Mouse (Mus musculus) forebrain, embryonic 11.5 days (tissue): ENCODE results near the gene Anks1. TPM values are rescaled to one million over a fixed set of nuclear protein-coding genes. Genes with fewer than 3 reads are reported as not detected.

Experiments used
- ATAC-seq: fragments of 200-750 bp; cut with Nextera tagmentation; replicated peaks from 2 replicates; pipeline ENCODE4 v1.8.0; 2017; ENCODE audit warnings: moderate TSS enrichment; ENCODE audit not compliant: low FRiP score
- DNase-seq: peaks from one replicate; pipeline ENCODE4 v3.0.0-alpha.2; 2017; ENCODE audit warnings: low spot score
- H3K27ac ChIP-seq: fragments of 300-500 bp; sonication (generic); 2 replicates; pipeline ENCODE4 v1.5.1; 2014; ENCODE audit warnings: low read depth, low read length
- H3K27me3 ChIP-seq: fragments of 300-500 bp; sonication (generic); 2 replicates; pipeline ENCODE4 v1.6.1; 2014; ENCODE audit warnings: mild to moderate bottlenecking, low read length, mixed read lengths; ENCODE audit not compliant: control insufficient read depth, insufficient read depth
- H3K36me3 ChIP-seq: fragments of 300-500 bp; sonication (generic); 2 replicates; pipeline ENCODE4 v1.6.1; 2014; ENCODE audit warnings: mild to moderate bottlenecking, low read length, moderate library complexity, mixed read lengths; ENCODE audit not compliant: control insufficient read depth, insufficient read depth
- H3K4me1 ChIP-seq: fragments of 300-500 bp; sonication (generic); replicated peaks from 2 replicates; pipeline ENCODE4 v1.6.1; 2014; ENCODE audit warnings: low read length, mixed read lengths; ENCODE audit not compliant: control insufficient read depth, insufficient read depth
- H3K4me2 ChIP-seq: fragments of 300-500 bp; sonication (generic); 2 replicates; pipeline ENCODE4 v1.6.1; 2014; ENCODE audit warnings: low read depth, mild to moderate bottlenecking, low read length, moderate library complexity, mixed read lengths; ENCODE audit not compliant: severe bottlenecking
- H3K4me3 ChIP-seq: fragments of 300-500 bp; sonication (generic); 2 replicates; pipeline ENCODE4 v1.5.1; 2014; ENCODE audit warnings: low read depth, low read length
- H3K9ac ChIP-seq: fragments of 300-500 bp; sonication (generic); 2 replicates; pipeline ENCODE4 v1.6.1; 2014; ENCODE audit warnings: low read length
- H3K9me3 ChIP-seq: fragments of 300-500 bp; sonication (generic); 2 replicates; pipeline ENCODE4 v1.6.1; 2016; ENCODE audit warnings: low read length, mixed read lengths; ENCODE audit not compliant: control insufficient read depth
- WGBS: fragments of 180-500 bp; shearing (Covaris S2); extraction: QIAGEN DNeasy Blood & Tissue Kit; methylation state at CpG from one replicate; pipeline ENCODE4 v1.1.7; 2014; 5-methylcytosine and 5-hydroxymethylcytosine counted together
- polyA plus RNA-seq: library from polyadenylated mRNA; unstranded; fragments of >200 nt; fragmentation: Nextera tagmentation; extraction: Ambion mirVana; gene quantifications from 2 replicates; pipeline ENCODE4 v1.2.1, GENCODE M21; 2014

Gene Anks1
- polyA plus RNA-seq, 1 experiment from 2014 or later, result 42.6 TPM

DNA sequence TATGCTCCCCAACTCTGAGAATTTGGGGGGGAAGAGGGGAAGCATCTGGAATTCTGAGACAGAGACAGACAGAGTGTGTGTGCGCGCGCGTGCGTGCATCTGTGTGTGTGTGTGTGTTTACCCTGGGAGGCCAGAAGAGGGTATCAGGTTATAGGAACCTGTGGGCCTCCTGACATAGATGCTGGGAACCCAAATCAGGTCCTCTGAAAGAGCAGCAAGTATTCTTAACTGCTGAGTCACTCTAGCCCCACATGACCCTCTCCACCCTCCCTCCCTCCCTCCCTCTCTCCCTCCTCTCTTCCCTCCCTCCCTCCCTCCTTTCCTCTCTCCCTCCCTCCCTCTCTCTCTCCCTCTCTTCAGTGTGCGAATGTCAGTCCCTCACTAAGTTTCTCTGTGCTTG, 179.6 kb downstream of the Anks1 start:
- Histone ChIP-seq H3K4me3 (no peak overlapping the region), H3K4me2 (no peak overlapping the region), H3K27me3 (no peaks in the 10 kb centered on the region), H3K9ac (no peak overlapping the region), H3K36me3 (no peaks in the 10 kb centered on the region), H3K4me1 (peaks cover 15% of the 10 kb centered on the region), H3K9me3 (no peaks in the 10 kb centered on the region; the same call in 1 of the 2 replicates), H3K27ac (no peak overlapping the region)
- WGBS, result 95% methylated on average over 6 of the region's 6 CpGs
- no peak for DNase-seq
- no peak for ATAC-seq

- 91% methylated on average over 2 of the region's 2 CpGs for WGBS
- Histone ChIP-seq H3K4me2 (no peak overlapping the region), H3K4me3 (no peak overlapping the region), H3K36me3 (no peaks in the 10 kb centered on the region), H3K27me3 (no peaks in the 10 kb centered on the region), H3K9ac (no peak overlapping the region), H3K27ac (no peak overlapping the region), H3K4me1 (peaks cover 3% of the 10 kb centered on the region), H3K9me3 (peaks cover 3% of the 10 kb centered on the region; the same call in 1 of the 2 replicates)
- DNase-seq, result no peak
- ATAC-seq, result no peak
Measured at GRCm38 (mm10) chr17:28092297-28092696, 183.2 kb downstream of the Anks1 start.

- H3K9me3 ChIP-seq, result peaks cover 3% of the 10 kb centered on the region; the same call in 1 of the 2 replicates
- H3K36me3 ChIP-seq, result no peaks in the 10 kb centered on the region
- no peaks in the 10 kb centered on the region for H3K4me1 ChIP-seq
- DNase-seq, result no peak
- H3K27me3 ChIP-seq, result no peaks in the 10 kb centered on the region
- H3K4me2 ChIP-seq, result no peak overlapping the region
- 79% methylated on average over 3 of the region's 3 CpGs for WGBS
- no peak overlapping the region for H3K4me3 ChIP-seq
- no peak for ATAC-seq
- H3K27ac ChIP-seq, result no peak overlapping the region
- H3K9ac ChIP-seq, result no peak overlapping the region
Measured at GRCm38 (mm10) chr17:28093837-28094236, 184.7 kb downstream of the Anks1 start.

GRCm38 (mm10) chr17:28096418-28096817, 187.3 kb downstream of the Anks1 start:
- Histone ChIP-seq H3K36me3 (no peaks in the 10 kb centered on the region), H3K27ac (no peak overlapping the region), H3K27me3 (no peaks in the 10 kb centered on the region), H3K4me1 (no peaks in the 10 kb centered on the region; the same call in 1 of the 2 replicates), H3K4me3 (no peak overlapping the region), H3K9ac (no peak overlapping the region), H3K9me3 (peaks cover 3% of the 10 kb centered on the region; the same call in 1 of the 2 replicates), H3K4me2 (no peak overlapping the region)
- no peak for DNase-seq
- WGBS, result 91% methylated on average over 10 of the region's 10 CpGs
- no peak for ATAC-seq

DNA sequence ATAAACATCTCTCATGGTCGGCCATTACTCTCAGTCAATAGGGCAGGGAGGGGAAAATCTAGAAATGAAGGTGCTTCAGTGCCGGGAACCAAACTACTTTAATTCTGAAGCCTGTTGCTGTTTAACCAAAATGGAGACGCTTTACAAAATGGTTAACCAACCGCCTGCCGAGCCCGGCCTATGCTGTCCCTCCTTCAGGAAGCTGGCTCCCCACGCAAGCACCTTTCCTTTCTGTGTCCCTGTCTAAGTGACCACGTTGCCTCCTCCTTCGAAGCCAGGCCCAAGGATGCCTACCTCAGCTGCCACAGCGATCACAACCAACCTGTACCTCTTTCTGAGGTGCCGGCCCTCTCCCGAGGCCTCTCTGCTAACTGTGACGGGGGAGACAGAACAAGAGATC, 188.2 kb downstream of the Anks1 start:
- no peaks in the 10 kb centered on the region for H3K36me3 ChIP-seq
- no peak for DNase-seq
- no peak overlapping the region for H3K4me2 ChIP-seq
- H3K27ac ChIP-seq, result no peak overlapping the region
- no peaks in the 10 kb centered on the region for H3K27me3 ChIP-seq
- H3K4me1 ChIP-seq, result peaks cover 4% of the 10 kb centered on the region; the same call in 1 of the 2 replicates
- no peak overlapping the region for H3K4me3 ChIP-seq
- 90% methylated on average over 13 of the region's 13 CpGs for WGBS
- no peak for ATAC-seq
- no peak overlapping the region for H3K9ac ChIP-seq
- peaks cover 3% of the 10 kb centered on the region; the same call in 1 of the 2 replicates for H3K9me3 ChIP-seq

DNA sequence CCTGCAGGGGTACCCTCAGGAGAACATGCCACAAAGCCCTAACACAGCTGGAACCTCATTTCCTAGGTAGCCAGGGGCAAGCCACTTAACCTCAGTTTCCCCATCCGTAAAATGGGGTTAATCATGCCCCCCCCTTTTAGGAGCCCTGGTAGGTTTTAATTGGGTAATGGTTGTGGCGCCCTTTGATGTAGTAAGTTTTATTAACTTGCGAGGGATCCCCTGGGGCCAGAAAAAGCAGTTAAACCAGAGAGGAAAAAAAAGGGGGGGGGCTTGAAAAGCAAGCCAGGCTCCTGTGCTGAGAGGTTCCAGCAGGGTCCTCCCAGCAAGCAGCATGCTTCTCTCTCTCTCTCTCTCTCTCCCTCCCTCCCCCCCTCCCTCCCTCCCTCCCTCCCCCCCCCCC, 190.0 kb downstream of the Anks1 start:
- H3K27me3 ChIP-seq, result no peaks in the 10 kb centered on the region
- DNase-seq, result no peak
- H3K4me3 ChIP-seq, result no peak overlapping the region
- no peak overlapping the region for H3K27ac ChIP-seq
- H3K4me1 ChIP-seq, result peaks cover 4% of the 10 kb centered on the region; the same call in 1 of the 2 replicates
- H3K9me3 ChIP-seq, result no peaks in the 10 kb centered on the region; the same call in 1 of the 2 replicates
- no peak for ATAC-seq
- no peak overlapping the region for H3K4me2 ChIP-seq
- H3K9ac ChIP-seq, result no peak overlapping the region
- WGBS, result 56% methylated on average over 3 of the region's 3 CpGs
- no peaks in the 10 kb centered on the region for H3K36me3 ChIP-seq

DNA sequence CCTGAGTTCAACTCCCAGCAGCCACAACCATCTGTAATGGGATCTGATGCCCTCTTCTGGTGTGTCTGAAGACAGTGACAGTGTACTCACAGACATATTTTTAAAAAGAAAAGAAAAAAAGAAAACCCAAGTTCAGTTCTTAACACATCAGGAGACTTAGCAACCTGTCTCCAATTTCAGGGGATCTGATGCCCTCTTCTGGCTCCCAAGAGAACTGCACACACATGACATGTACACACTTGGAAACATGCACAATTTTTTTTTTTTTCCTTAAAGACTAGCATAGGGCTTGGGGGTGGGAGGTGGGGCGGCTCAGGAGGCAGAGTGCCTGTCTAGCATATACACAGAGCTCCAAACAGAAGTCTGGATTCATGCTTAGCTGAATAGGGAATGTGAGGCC, 191.6 kb downstream of the Anks1 start:
- Histone ChIP-seq H3K4me1 (peaks cover 4% of the 10 kb centered on the region; the same call in 1 of the 2 replicates), H3K9ac (no peak overlapping the region), H3K9me3 (no peaks in the 10 kb centered on the region; the same call in 1 of the 2 replicates), H3K4me3 (no peak overlapping the region), H3K27me3 (no peaks in the 10 kb centered on the region), H3K4me2 (no peak overlapping the region), H3K36me3 (no peaks in the 10 kb centered on the region), H3K27ac (no peak overlapping the region)
- whole genome bisulfite sequencing, result 91% methylated on average over 1 of the region's 1 CpGs
- ATAC-seq, result no peak
- DNase-seq, result no peak

GRCm38 (mm10) chr17:28101284-28101887, 192.3 kb downstream of the Anks1 start:
- Histone ChIP-seq H3K4me1 (peaks cover 4% of the 10 kb centered on the region; the same call in 1 of the 2 replicates), H3K9ac (no peak overlapping the region), H3K27me3 (no peaks in the 10 kb centered on the region), H3K4me2 (no peak overlapping the region), H3K4me3 (no peak overlapping the region), H3K27ac (no peak overlapping the region), H3K9me3 (no peaks in the 10 kb centered on the region; the same call in 1 of the 2 replicates), H3K36me3 (no peaks in the 10 kb centered on the region)
- no peak for ATAC-seq
- WGBS, result 58% methylated on average over 12 of the region's 12 CpGs
- DNase-seq, result no peak

GRCm38 (mm10) chr17:28101902-28102319, 192.8 kb downstream of the Anks1 start:
- Histone ChIP-seq H3K9me3 (no peaks in the 10 kb centered on the region; the same call in 1 of the 2 replicates), H3K36me3 (no peaks in the 10 kb centered on the region), H3K27ac (no peak overlapping the region), H3K4me2 (no peak overlapping the region), H3K9ac (no peak overlapping the region), H3K4me3 (no peak overlapping the region), H3K27me3 (no peaks in the 10 kb centered on the region), H3K4me1 (peaks cover 8% of the 10 kb centered on the region; the same call in 1 of the 2 replicates)
- DNase-seq, result no peak
- ATAC-seq, result 0 out of 2 replicates have a peak, but pooled peaks have one; percentile 24
- 15% methylated on average over 10 of the region's 10 CpGs for WGBS
